Mouse (Mus musculus): Measurements from ENCODE around the gene Nfkbia. TPM values are rescaled to one million over a fixed set of nuclear protein-coding genes. Genes with fewer than 3 reads are reported as not detected.

Nfkbia gene
- total RNA-seq, 4 experiments from 2014 or later: 18.1 to 43.5 (median 29.1) TPM

DNA sequence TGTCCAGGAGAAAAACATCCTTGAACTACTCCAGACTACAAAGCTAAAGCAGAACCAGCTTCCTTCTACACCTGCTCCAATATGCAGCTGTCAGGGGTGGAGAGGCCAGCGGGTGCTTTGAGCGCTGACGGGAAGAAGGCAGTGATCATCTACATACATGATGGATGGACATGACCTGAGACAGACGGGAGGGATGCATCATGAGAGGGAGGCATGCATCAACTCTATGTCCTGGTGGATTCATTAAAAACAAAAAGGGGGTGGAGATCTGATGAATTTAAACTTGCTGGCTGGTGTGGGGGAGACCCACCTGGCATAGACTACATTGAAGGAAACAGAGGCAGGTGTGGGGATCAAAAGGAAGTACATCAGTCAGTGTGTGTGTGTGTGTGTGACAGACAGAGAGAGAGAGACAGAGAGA is 48.4 kb downstream of the Nfkbia start:
- DNase-seq (ENCODE audit: low spot score in 2 of 2): no peak

DNA sequence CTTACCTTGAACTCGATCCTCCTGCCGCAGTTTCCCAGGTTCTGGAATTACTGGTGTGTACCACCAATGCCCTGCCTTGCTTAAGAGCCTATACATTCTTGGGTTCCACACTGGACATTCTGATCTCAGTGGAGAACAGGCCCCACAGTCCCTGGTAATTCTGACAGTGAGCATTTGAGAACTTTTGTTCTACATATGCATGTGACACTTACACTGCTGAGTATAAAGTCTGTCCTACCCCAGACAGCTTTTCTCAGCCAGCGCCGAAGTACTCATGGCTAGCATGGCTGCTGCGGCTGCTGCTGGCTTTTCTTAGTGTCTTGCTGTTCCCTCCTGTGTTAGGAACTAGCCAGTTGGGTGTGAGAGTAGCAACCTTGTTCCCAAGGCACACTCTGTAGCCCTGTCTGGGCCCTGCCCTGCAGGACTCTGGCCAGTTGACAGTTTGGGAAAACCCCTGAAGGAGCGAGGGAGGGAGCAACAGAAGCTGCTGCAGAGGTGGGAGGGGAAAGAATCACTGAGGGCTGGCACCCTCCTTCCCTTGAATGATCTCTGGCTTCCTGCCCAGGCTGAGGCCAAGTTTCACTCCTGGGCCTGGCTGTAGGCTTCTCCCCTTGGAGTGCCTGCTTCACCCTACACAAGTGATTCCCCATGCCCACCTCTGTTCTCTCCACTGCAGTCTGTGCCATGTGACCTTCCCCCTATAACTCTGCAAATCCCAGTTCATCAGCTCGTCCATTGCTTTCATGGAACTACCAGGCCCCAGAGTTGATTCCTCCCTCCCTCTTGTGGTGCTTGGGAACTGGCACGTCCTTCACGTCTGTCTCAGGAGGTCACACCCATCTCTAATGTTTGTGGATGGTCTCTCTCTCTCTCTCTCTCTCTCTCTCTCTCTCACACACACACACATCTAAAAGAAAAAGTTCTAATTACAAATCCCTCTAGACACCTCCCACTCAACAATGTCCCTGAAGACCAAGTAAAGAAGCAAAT is 49.3 kb downstream of the Nfkbia start:
- peak; percentile 69 to 76 for DNase-seq (ENCODE audit: low spot score in 2 of 2)

DNA sequence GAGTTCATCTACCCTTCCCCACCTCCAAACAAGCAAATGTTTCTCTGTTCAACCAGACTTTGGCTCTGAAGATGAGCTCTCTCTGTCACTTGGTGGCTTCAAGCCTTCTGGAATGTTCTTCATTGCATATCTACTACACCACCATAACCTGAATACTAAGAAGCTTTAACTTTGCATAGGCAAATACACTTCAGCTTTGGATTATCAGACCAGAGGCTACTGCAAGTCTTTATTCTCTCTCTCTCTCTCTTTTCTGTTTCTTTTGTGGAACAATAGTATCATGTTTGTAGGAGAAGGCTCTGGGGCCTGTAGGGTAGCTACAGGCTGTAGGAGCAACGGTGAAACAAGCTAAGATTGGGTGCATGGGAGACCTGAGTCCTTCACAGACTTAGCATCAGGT is 50.2 kb downstream of the Nfkbia start:
- DNase-seq (ENCODE audit: low spot score in 2 of 2): no peak

DNA sequence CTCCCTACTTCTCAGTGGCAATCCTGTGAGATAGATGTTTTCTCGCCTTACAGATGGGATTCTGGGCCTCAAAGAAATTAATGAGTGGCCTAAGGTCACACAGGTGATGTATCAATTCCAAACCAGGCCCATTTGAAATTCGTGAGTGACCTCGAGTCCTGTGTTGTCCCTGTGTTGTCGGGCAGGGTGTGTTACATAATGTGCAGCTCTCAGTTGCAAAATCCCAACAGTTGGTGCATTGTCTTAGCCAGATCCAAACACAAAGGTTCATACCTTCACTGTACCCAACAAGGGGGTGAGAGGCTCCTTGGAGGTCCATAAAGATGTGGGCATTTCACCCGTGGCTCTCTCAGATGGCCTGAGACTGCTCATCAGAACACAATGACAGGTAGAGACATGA is 52.0 kb downstream of the Nfkbia start:
- DNase-seq (ENCODE audit: low spot score in 2 of 2): no peak

Other genes starting within 250 kb of the Nfkbia start
- gene 1110008L16Rik, start 193.1 kb downstream of the Nfkbia start, total RNA-seq (2022): 10 to 100 TPM; 11.6 to 13.5 (median 12.1) TPM
- gene Ppp2r3c, start 189.6 kb downstream of the Nfkbia start, total RNA-seq (2022): 10 to 100 TPM in 1 of 4 experiments, 1 to 10 TPM in 3; 7.5 to 11.3 (median 9.5) TPM
- gene Psma6, start 108.4 kb downstream of the Nfkbia start, total RNA-seq (2022): 100 to 1,000 TPM; 157 to 164 (median 160) TPM
- under 1 TPM in 1 of 4 experiments, not detected in 3; 0.15 TPM for gene Aldoart2, start 72.6 kb upstream of the Nfkbia start, total RNA-seq (2022)
- not detected for gene Insm2, start 106.8 kb upstream of the Nfkbia start, total RNA-seq (2022)

Measured in gastrocnemius, adult 8-10 months (tissue).